In the genomic region with DNA sequence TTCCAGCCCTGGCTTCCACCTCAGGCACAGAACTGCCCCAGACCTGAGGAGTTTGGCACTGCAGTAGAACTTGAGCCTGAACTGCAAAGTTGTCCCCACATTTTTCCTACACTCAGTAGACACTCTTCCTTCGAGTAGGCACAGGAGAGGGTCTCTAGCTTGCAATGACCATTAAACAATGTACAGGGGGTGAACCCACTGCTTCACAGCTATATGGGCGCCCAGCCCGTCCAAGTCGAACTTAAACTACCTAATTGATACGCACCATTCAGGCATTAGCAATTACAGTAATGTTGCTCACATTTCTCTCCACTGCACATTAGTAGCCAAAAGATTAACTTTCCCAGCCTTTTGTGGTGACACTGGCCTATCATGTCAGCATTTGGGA, we compare ENCODE assay signal across 8 mouse cellular contexts. TPM values are rescaled to one million over a fixed set of nuclear protein-coding genes. Genes with fewer than 3 reads are reported as not detected.
DNase-seq lines count a peak whose midpoint lies in the region; ATAC-seq and TF ChIP-seq lines count a peak whose summit lies in the region.

No protein-coding gene starts in this region.

- H3K4me3 ChIP-seq in cerebellum, adult 2 months (replicated peaks; ENCODE audit: insufficient read depth, low read depth, low read length), result peak overlapping the region; percentile 71
- peak overlapping the region; percentile 79 for H3K4me3 ChIP-seq in neural tube, embryonic 11.5 days (ENCODE audit: low read depth, low read length)
- peak overlapping the region; percentile 62 for H3K4me3 ChIP-seq in liver, embryonic 12.5 days
- H3K4me3 ChIP-seq in stomach, postnatal 0 days (ENCODE audit: low read depth, low read length), result peak overlapping the region; percentile 73

- peak overlapping the region; percentile 51 for H3K4me2 ChIP-seq in neural tube, embryonic 11.5 days (ENCODE audit: low read depth)
- peak overlapping the region; percentile 66 for H3K4me2 ChIP-seq in liver, embryonic 12.5 days
- H3K4me2 ChIP-seq in stomach, postnatal 0 days (replicated peaks; ENCODE audit: low read depth), result peak overlapping the region; percentile 77

- H3K9ac ChIP-seq in neural tube, embryonic 11.5 days (ENCODE audit: low read length), result peak overlapping the region; percentile 83; the same call in 1 of the 2 replicates
- H3K9ac ChIP-seq in liver, embryonic 12.5 days, result no peak overlapping the region
- H3K9ac ChIP-seq in stomach, postnatal 0 days (ENCODE audit: low read length), result 0 out of 2 replicates have a peak overlapping the region, but pooled peaks have one; percentile 80

- H3K27ac ChIP-seq in cerebellum, adult 2 months (ENCODE audit: insufficient read depth, low read length), result 0 out of 2 replicates have a peak overlapping the region, but pooled peaks have one; percentile 5
- 0 out of 2 replicates have a peak overlapping the region, but pooled peaks have one; percentile 46 for H3K27ac ChIP-seq in neural tube, embryonic 11.5 days (ENCODE audit: low read depth, low read length)
- no peak overlapping the region for H3K27ac ChIP-seq in liver, embryonic 12.5 days
- peak overlapping the region; percentile 84; the same call in 1 of the 2 replicates for H3K27ac ChIP-seq in stomach, postnatal 0 days (replicated peaks)

- ATAC-seq in neural tube, embryonic 11.5 days (ENCODE audit: insufficient read depth, low FRiP score, low TSS enrichment), result no peak
- peak; percentile 25; the same call in 1 of the 2 replicates for ATAC-seq in liver, embryonic 12.5 days
- no peak for ATAC-seq in stomach, postnatal 0 days (ENCODE audit: low FRiP score, low TSS enrichment)

- no peak; the same call in 1 of the 2 replicates for TF ChIP-seq POLR2A in cerebellum, adult 2 months (IDR thresholded peaks at IDR 0.05; ENCODE audit: borderline replicate concordance, insufficient read depth, low read length)

- no peak for TF ChIP-seq EP300 in stomach, postnatal 0 days (optimal IDR thresholded peaks at IDR 0.05)

- H3K27me3 ChIP-seq in cerebellum, adult 2 months (ENCODE audit: control insufficient read depth, insufficient read depth, low read length), result no peaks in the 10 kb centered on the region
- no peaks in the 10 kb centered on the region for H3K27me3 ChIP-seq in neural tube, embryonic 11.5 days (ENCODE audit: control insufficient read depth, insufficient read depth, low read length)
- no peaks in the 10 kb centered on the region for H3K27me3 ChIP-seq in liver, embryonic 12.5 days (replicated peaks)
- H3K27me3 ChIP-seq in stomach, postnatal 0 days (ENCODE audit: control insufficient read depth, insufficient read depth, low read length), result no peaks in the 10 kb centered on the region

- 45% methylated on average over 5 of the region's 5 CpGs for WGBS in cerebellum, adult 2 months
- 70% methylated on average over 5 of the region's 5 CpGs for WGBS in neural tube, embryonic 11.5 days
- WGBS in liver, embryonic 12.5 days (ENCODE audit: insufficient replicate concordance), result 56% methylated on average over 5 of the region's 5 CpGs
- WGBS in stomach, postnatal 0 days, result 65% methylated on average over 5 of the region's 5 CpGs

- TF ChIP-seq CTCF in cerebellum, adult 2 months (IDR thresholded peaks at IDR 0.05; ENCODE audit: borderline replicate concordance, insufficient read depth, low read depth, low read length), result no peak
- TF ChIP-seq CTCF in stomach, postnatal 0 days (IDR thresholded peaks at IDR 0.05; ENCODE audit: low read depth), result no peak

- peaks cover 2% of the 10 kb centered on the region; the same call in 1 of the 2 replicates for H3K36me3 ChIP-seq in neural tube, embryonic 11.5 days (ENCODE audit: control insufficient read depth, insufficient read depth, low read length)
- peaks cover 5% of the 10 kb centered on the region; the same call in 1 of the 2 replicates for H3K36me3 ChIP-seq in liver, embryonic 12.5 days
- H3K36me3 ChIP-seq in stomach, postnatal 0 days (ENCODE audit: control insufficient read depth, insufficient read depth, low read length), result no peaks in the 10 kb centered on the region

- no peaks in the 10 kb centered on the region for H3K4me1 ChIP-seq in cerebellum, adult 2 months (ENCODE audit: control insufficient read depth, insufficient read depth, low read length)
- H3K4me1 ChIP-seq in neural tube, embryonic 11.5 days (ENCODE audit: control insufficient read depth, insufficient read depth, low read length), result peaks cover 4% of the 10 kb centered on the region; the same call in 1 of the 2 replicates
- H3K4me1 ChIP-seq in liver, embryonic 12.5 days, result peaks cover 9% of the 10 kb centered on the region
- H3K4me1 ChIP-seq in stomach, postnatal 0 days (replicated peaks; ENCODE audit: control insufficient read depth, insufficient read depth), result no peaks in the 10 kb centered on the region

- DNase-seq in cerebellum, adult 2 months, result no peak
- no peak for DNase-seq in cerebellum, postnatal 14 days
- DNase-seq in neural tube, embryonic 11.5 days (ENCODE audit: low spot score), result no peak
- DNase-seq in neural tube, embryonic 10.5 days (ENCODE audit: extremely low spot score, low spot score), result no peak
- DNase-seq in stomach, postnatal 0 days (ENCODE audit: low spot score), result no peak
- no peak for DNase-seq in right cerebral cortex, postnatal 14 days
- DNase-seq in cerebellum, postnatal 4 days (ENCODE audit: low spot score in 2 of 2), result no peak

- H3K9me3 ChIP-seq in neural tube, embryonic 11.5 days (ENCODE audit: control insufficient read depth, low read length), result no peaks in the 10 kb centered on the region
- H3K9me3 ChIP-seq in liver, embryonic 12.5 days (replicated peaks), result peaks cover 5% of the 10 kb centered on the region
- H3K9me3 ChIP-seq in stomach, postnatal 0 days (ENCODE audit: control insufficient read depth, low read length), result no peaks in the 10 kb centered on the region

RNA-seq across cellular contexts. Expression of a gene that starts 0.3 kb away (rescaled TPM):
- polyA plus RNA-seq in cerebellum, adult 2 months (2012; rRNA removed), result 20.9 and 23.2 TPM in 2 replicates
- polyA plus RNA-seq in neural tube, embryonic 11.5 days (2014; fragmentation: Nextera tagmentation; extraction: Ambion mirVana), result 15.7 and 19.0 TPM in 2 replicates
- polyA plus RNA-seq in liver, embryonic 12.5 days (2016; fragmentation: Nextera tagmentation; extraction: Ambion mirVana), result 3.0 and 3.2 TPM in 2 replicates
- polyA plus RNA-seq in stomach, postnatal 0 days (2015; fragmentation: Nextera tagmentation; extraction: Ambion mirVana), result 7.7 and 7.8 TPM in 2 replicates
